Mouse (Mus musculus): ENCODE data around the gene Bex3. TPM values are rescaled to one million over a fixed set of nuclear protein-coding genes. Genes with fewer than 3 reads are reported as not detected.

Gene Bex3
- 90.9 TPM for polyA plus RNA-seq (2017; shearing (Covaris generic))

DNA sequence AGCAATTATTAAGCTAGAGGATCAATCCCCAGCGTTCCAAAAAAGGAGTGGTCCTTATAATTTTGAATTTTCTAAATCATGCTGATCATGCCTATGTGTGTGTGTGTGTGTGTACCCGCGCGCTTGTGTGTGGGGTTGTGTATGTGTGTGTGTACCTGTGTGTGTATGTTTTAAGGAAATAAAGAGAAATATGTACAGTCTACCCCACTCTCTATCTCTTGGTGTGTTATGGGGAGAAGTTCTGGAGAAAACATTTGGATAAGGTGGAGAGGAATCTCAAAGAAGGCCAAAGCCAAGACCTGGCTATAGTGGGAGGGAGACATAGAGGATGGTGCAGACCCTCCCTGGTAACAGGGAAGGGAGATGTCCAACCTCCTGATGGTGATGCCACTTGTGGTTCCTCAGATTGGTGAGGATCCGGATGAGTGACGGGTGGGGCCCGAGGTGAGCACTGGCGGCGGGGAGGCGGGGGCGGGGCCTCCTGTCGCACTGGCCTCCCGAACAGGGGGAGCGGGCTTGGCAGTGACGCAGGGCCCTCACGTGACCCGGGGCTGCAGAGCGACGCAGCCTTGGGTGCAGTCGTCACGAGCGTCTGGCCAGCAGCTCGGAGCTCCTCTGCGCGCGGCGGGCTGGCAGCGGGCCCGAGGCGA lies at the start of gene Bex3:
Gene Bex3, plus strand, starts transcription at position 511 of the 650 bp plus-strand sequence.

DNA sequence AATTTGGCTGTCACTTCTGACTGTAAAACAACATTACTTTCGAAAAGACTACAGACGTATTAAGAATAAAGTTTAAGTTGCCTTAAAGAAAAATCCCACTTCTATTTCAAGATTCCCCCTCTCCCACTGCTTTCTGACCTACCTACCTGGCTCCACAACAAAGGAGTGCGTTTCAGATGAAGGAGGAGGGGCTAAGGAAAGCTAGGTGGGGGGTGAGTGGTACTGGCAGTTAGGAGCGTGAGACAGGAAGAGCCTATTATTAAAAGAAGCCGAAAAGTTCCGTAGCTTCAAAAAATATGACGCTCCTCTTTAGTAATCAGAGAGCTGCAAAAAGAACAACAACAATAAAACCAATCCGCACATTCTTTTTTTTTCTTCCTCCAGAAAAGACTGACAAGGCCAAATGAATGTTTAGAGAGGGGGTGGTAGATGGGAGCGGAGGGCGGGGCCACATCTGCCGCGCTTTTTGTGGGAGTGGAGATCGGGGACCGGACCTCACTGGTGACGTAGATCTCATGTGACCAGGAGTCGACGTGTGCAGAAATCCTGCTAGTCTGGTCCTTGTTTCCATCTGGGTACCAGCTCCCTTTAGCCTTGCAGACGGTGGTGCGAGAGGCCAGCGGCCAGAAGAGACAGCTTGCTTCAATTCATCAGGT lies 25.4 kb upstream of the Bex3 start, which contains the start of gene Tceal9:
Gene Tceal9, plus strand, starts transcription at position 506 of the 656 bp plus-strand sequence.

Other genes starting within 250 kb of the Bex3 start
- gene Arxes1, start 236.9 kb upstream of the Bex3 start, polyA plus RNA-seq (2017; shearing (Covaris generic)) = not detected
- gene Bex2, start 202.0 kb upstream of the Bex3 start, polyA plus RNA-seq (2017; shearing (Covaris generic)) = 0.44 TPM
- not detected for gene Nxf3, start 185.0 kb upstream of the Bex3 start, polyA plus RNA-seq (2017; shearing (Covaris generic))
- gene Bex4, start 131.3 kb upstream of the Bex3 start, polyA plus RNA-seq (2017; shearing (Covaris generic)) = not detected
- gene Tceal8, start 97.9 kb upstream of the Bex3 start, polyA plus RNA-seq (2017; shearing (Covaris generic)) = 1.7 TPM
- gene Tceal5, start 66.4 kb upstream of the Bex3 start, polyA plus RNA-seq (2017; shearing (Covaris generic)) = not detected
- not detected for gene Tceal7, start 55.5 kb upstream of the Bex3 start, polyA plus RNA-seq (2017; shearing (Covaris generic))
- not detected for gene Bex1, start 54.7 kb upstream of the Bex3 start, polyA plus RNA-seq (2017; shearing (Covaris generic))
- gene Tceal9, start 25.2 kb upstream of the Bex3 start, polyA plus RNA-seq (2017; shearing (Covaris generic)) = 54.7 TPM
- not detected for gene Kir3dl1, start 247.7 kb downstream of the Bex3 start, polyA plus RNA-seq (2017; shearing (Covaris generic))